Mouse (Mus musculus) liver, postnatal 0 days (tissue): ENCODE data around the gene Stk11. TPM values are rescaled to one million over a fixed set of nuclear protein-coding genes. Genes with fewer than 3 reads are reported as not detected.

ENCODE experiments used
- ATAC-seq: fragments of 200-750 bp; cut with Nextera tagmentation; 2 replicates; pipeline ENCODE4 v1.8.0; 2017; ENCODE audit warnings: mild to moderate bottlenecking, moderate library complexity
- DNase-seq: peaks from one replicate; pipeline ENCODE4 v3.0.0-alpha.2; 2016
- H3K27ac ChIP-seq: fragments of 300-500 bp; sonication (generic); 2 replicates; pipeline ENCODE4 v1.5.1; 2014; ENCODE audit warnings: antibody characterized with exemption, moderate library complexity, mild to moderate bottlenecking, low read depth
- H3K27me3 ChIP-seq: fragments of 300-500 bp; sonication (generic); 2 replicates; pipeline ENCODE4 v1.6.1; 2014; ENCODE audit warnings: low read length, control low read depth, mixed read lengths; ENCODE audit not compliant: insufficient read depth
- H3K36me3 ChIP-seq: fragments of 300-500 bp; sonication (generic); replicated peaks from 2 replicates; pipeline ENCODE4 v1.6.1; 2014; ENCODE audit warnings: mild to moderate bottlenecking, control low read depth, low read length, moderate library complexity, mixed read lengths; ENCODE audit not compliant: insufficient read depth
- H3K4me1 ChIP-seq: fragments of 300-500 bp; sonication (generic); 2 replicates; pipeline ENCODE4 v1.6.1; 2014; ENCODE audit warnings: antibody characterized with exemption, mild to moderate bottlenecking, control low read depth; ENCODE audit not compliant: insufficient read depth
- H3K4me2 ChIP-seq: fragments of 300-500 bp; sonication (generic); 2 replicates; pipeline ENCODE4 v1.6.1; 2014; ENCODE audit warnings: low read depth, mild to moderate bottlenecking, low read length, moderate library complexity, mixed read lengths
- H3K4me3 ChIP-seq: fragments of 300-500 bp; sonication (generic); 2 replicates; pipeline ENCODE4 v1.5.1; 2014; ENCODE audit warnings: low read depth, low read length
- H3K9ac ChIP-seq: fragments of 300-500 bp; sonication (generic); replicated peaks from 2 replicates; pipeline ENCODE4 v1.6.1; 2014; ENCODE audit warnings: mild to moderate bottlenecking, moderate library complexity
- H3K9me3 ChIP-seq: fragments of 300-500 bp; sonication (generic); 2 replicates; pipeline ENCODE4 v1.6.1; 2016; ENCODE audit warnings: mild to moderate bottlenecking, control low read depth, low read length, mixed read lengths
- CTCF ChIP-seq: sonication (generic); IDR thresholded peaks from 2 replicates; pipeline ENCODE4 v1.5.1; 2016; ENCODE audit warnings: antibody characterized with exemption, low read depth
- EP300 ChIP-seq: IDR thresholded peaks from 2 replicates; pipeline ENCODE4 v1.6.1; 2016; ENCODE audit warnings: antibody characterized with exemption, low read depth, mild to moderate bottlenecking
- WGBS: fragments of 180-500 bp; shearing (Covaris S2); extraction: QIAGEN DNeasy Blood & Tissue Kit; methylation state at CpG from one replicate; pipeline ENCODE4 v1.1.7; 2014; ENCODE audit not compliant: insufficient replicate concordance; 5-methylcytosine and 5-hydroxymethylcytosine counted together
- polyA plus RNA-seq: library from polyadenylated mRNA; unstranded; fragments of >200 nt; fragmentation: Nextera tagmentation; extraction: Ambion mirVana; gene quantifications from 2 replicates; pipeline ENCODE4 v1.2.1, GENCODE M21; 2015

The Stk11 gene
- polyA plus RNA-seq, 1 experiment from 2014 or later: 11.2 TPM

- DNase-seq (peak; percentile 96), ATAC-seq (peak; percentile 67)
- Histone ChIP-seq H3K27me3 (no peaks in the 10 kb centered on the region), H3K9ac (peak overlapping the region; percentile 96), H3K4me2 (peak overlapping the region; percentile 81), H3K27ac (peak overlapping the region; percentile 99), H3K9me3 (no peaks in the 10 kb centered on the region), H3K4me1 (peaks cover 56% of the 10 kb centered on the region), H3K4me3 (peak overlapping the region; percentile 71), H3K36me3 (peaks cover 25% of the 10 kb centered on the region)
- TF ChIP-seq EP300 (peak; percentile 9; the same call in 1 of the 2 replicates), CTCF (no peak)
- WGBS: under 1% methylated on average over 39 of the region's 48 CpGs
These were observed 52.5 kb downstream of the Stk11 start for GRCm38 (mm10) chr10:80168038-80168661.

GRCm38 (mm10) chr10:80169070-80169469, 53.5 kb downstream of the Stk11 start:
- Histone ChIP-seq H3K27ac (peak overlapping the region; percentile 99), H3K4me2 (peak overlapping the region; percentile 81), H3K4me1 (peaks cover 53% of the 10 kb centered on the region), H3K9me3 (no peaks in the 10 kb centered on the region), H3K9ac (peak overlapping the region; percentile 96; the same call in 1 of the 2 replicates), H3K36me3 (peaks cover 25% of the 10 kb centered on the region), H3K4me3 (peak overlapping the region; percentile 71), H3K27me3 (no peaks in the 10 kb centered on the region)
- ATAC-seq (no peak), DNase-seq (no peak)
- TF ChIP-seq CTCF: no peak
- TF ChIP-seq EP300: no peak
- 65% methylated on average over 1 of the region's 1 CpGs for WGBS

- WGBS: 89% methylated on average over 7 of the region's 7 CpGs
- Histone ChIP-seq H3K4me1 (peaks cover 47% of the 10 kb centered on the region), H3K36me3 (peaks cover 25% of the 10 kb centered on the region), H3K27ac (no peak overlapping the region), H3K9me3 (no peaks in the 10 kb centered on the region), H3K4me3 (no peak overlapping the region), H3K9ac (no peak overlapping the region), H3K4me2 (no peak overlapping the region), H3K27me3 (no peaks in the 10 kb centered on the region)
- ATAC-seq (no peak), DNase-seq (no peak)
- TF ChIP-seq CTCF: no peak
- no peak for TF ChIP-seq EP300
These were observed 54.0 kb downstream of the Stk11 start for GRCm38 (mm10) chr10:80169651-80170050.

- Histone ChIP-seq H3K27ac (no peak overlapping the region), H3K9ac (no peak overlapping the region), H3K9me3 (no peaks in the 10 kb centered on the region), H3K4me1 (peaks cover 45% of the 10 kb centered on the region), H3K4me3 (no peak overlapping the region), H3K27me3 (no peaks in the 10 kb centered on the region), H3K4me2 (no peak overlapping the region), H3K36me3 (peaks cover 25% of the 10 kb centered on the region)
- ATAC-seq (no peak), DNase-seq (no peak)
- no peak for TF ChIP-seq CTCF
- TF ChIP-seq EP300: no peak
- 89% methylated on average over 16 of the region's 16 CpGs for WGBS
These were observed 54.4 kb downstream of the Stk11 start for GRCm38 (mm10) chr10:80170052-80170451.

GRCm38 (mm10) chr10:80170601-80171021, 55.0 kb downstream of the Stk11 start:
- ATAC-seq: no peak
- H3K27me3 ChIP-seq: no peaks in the 10 kb centered on the region
- DNase-seq: no peak
- H3K27ac ChIP-seq: no peak overlapping the region
- H3K9me3 ChIP-seq: no peaks in the 10 kb centered on the region
- 96% methylated on average over 19 of the region's 19 CpGs for WGBS
- H3K9ac ChIP-seq: no peak overlapping the region
- no peak overlapping the region for H3K4me3 ChIP-seq
- no peak overlapping the region for H3K4me2 ChIP-seq
- peaks cover 40% of the 10 kb centered on the region for H3K4me1 ChIP-seq
- H3K36me3 ChIP-seq: peaks cover 25% of the 10 kb centered on the region
- TF ChIP-seq CTCF (no peak), EP300 (no peak)

- Histone ChIP-seq H3K36me3 (peaks cover 25% of the 10 kb centered on the region), H3K4me3 (no peak overlapping the region)
- WGBS: 91% methylated on average over 15 of the region's 15 CpGs
These were observed 55.6 kb downstream of the Stk11 start for GRCm38 (mm10) chr10:80171252-80171651.

More at GRCm38 (mm10) chr10:80171252-80171651, 55.6 kb downstream of the Stk11 start:
- Histone ChIP-seq H3K4me1 (peaks cover 34% of the 10 kb centered on the region), H3K27me3 (no peaks in the 10 kb centered on the region), H3K9ac (no peak overlapping the region), H3K27ac (no peak overlapping the region), H3K9me3 (no peaks in the 10 kb centered on the region), H3K4me2 (no peak overlapping the region)
- TF ChIP-seq EP300: no peak
- TF ChIP-seq CTCF: no peak
- DNase-seq: no peak
- ATAC-seq: no peak
